Mouse (Mus musculus): ENCODE data around the gene Rps7.
A peak's percentile ranks its signal among the peaks of the same experiment; 100 is the strongest.

The Rps7 gene

GRCm38 (mm10) chr12:28635535-28636476, at the start of gene Rps7:
Gene Rps7, minus strand, starts transcription at chr12:28635953.
- DNase-seq (ENCODE audit: low spot score) = peak; percentile 96

GRCm38 (mm10) chr12:28684674-28685073, 48.9 kb upstream of the Rps7 start:
- no peak for DNase-seq (ENCODE audit: low spot score)

DNA sequence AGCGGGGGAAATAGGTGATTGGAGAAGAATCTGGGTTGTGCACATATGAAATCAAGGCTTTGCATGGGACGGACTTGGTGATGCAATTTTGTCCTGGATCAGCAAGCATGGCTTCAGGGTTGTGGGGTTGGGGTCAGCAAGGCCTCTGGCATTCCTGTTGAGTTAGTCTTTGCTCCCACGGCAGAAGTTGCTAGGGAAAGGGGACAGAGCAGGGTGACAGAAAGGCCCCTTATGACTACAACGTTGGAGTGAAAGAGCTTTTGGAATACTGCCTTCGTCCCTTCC, 40.1 kb upstream of the Rps7 start:
- DNase-seq (ENCODE audit: low spot score) = no peak

DNA sequence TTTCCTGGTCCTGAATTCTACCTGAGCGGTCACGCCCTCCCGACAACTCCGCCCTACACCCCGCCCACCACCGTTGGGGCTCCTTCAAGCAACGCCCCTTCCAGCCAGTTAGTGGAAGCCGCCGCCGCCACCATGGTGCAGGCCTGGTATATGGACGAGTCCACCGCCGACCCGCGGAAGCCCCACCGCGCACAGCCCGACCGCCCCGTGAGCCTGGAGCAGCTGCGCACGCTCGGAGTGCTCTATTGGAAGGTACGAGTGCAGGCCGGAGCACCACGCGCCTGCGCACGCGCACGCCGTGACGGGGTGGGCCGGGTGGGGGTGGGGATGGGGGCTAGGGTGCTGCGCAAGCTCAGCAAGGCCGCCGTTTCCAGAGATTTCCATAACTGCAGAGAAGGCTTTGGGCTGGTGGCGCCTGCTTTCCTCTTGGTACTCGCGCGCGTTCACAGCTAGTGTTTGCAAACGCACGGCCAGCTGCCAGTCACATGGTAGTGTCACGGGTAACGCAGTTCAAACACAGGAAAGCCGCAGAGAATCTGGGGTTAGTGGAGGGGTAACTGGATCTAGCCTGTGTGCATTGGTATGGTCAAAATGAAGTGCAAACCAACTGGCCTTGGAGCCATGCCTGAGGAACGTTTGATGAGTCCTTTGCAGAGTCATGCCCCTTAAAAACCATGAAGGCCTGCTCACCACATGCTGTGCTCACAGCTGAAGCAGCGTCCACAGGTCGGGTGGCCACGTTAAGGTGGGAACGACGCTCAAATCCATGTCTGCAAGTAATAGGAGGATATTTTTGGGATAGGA, 39.6 kb upstream of the Rps7 start, which contains the start of gene Adi1:
Gene Adi1, plus strand, starts transcription at position 111 of the 804 bp plus-strand sequence.
- DNase-seq (ENCODE audit: low spot score) = peak; percentile 83

DNA sequence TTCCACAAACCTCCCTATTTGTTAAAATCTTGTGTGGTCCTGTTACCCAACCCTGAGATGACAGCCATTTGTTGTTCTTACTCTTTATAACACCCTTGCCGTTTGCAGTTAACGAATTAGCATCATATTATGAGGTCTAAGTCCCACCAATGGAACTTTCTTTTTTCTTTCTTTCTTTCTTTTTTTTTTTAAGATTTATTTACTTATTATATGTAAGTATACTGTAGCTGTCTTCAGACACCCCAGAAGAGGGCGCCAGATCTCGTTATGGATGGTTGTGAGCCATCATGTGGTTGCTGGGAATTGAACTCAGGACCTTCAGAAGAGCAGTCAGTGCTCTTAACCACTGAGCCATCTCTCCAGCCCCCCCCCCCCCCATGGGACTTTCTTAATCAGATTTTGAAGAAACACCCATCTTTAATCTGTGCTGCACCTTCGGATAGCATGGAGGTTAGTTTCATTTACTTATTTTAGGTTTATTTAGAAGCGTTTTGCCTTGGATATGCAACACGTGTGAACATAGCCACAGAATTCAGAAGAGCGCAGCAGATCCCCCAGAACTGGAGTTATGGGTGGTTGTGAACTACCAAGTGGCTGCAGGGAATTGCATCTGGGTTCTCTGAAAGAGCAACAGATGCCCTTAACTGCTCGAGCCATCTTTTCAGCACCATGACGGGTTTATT, 38.4 kb upstream of the Rps7 start:
- DNase-seq (ENCODE audit: low spot score) = no peak

- DNase-seq (ENCODE audit: low spot score) = no peak
These were observed 31.5 kb upstream of the Rps7 start for GRCm38 (mm10) chr12:28667287-28667686.

- DNase-seq (ENCODE audit: low spot score) = no peak
These were observed 31.0 kb upstream of the Rps7 start for GRCm38 (mm10) chr12:28666734-28667133.

DNA sequence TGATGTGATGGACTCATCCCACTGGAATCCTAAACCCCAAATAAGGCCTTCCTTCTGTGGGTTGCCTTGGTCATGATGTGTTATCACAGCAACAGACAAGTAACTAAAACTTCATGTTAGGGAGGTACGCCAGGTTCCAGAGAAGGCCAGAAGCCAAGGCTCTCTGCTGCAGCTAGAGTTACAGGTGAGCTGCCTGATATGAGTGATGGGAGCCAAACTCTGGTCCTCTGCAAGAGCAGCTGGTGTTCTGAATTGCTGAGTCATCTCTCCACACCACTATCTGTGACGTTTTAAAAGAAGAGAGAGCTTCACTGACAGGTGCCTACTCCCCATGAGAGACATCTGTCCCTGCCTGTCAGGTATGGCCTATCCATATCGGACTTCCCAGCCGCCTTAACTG, 26.9 kb upstream of the Rps7 start:
- no peak for DNase-seq (ENCODE audit: low spot score)

DNA sequence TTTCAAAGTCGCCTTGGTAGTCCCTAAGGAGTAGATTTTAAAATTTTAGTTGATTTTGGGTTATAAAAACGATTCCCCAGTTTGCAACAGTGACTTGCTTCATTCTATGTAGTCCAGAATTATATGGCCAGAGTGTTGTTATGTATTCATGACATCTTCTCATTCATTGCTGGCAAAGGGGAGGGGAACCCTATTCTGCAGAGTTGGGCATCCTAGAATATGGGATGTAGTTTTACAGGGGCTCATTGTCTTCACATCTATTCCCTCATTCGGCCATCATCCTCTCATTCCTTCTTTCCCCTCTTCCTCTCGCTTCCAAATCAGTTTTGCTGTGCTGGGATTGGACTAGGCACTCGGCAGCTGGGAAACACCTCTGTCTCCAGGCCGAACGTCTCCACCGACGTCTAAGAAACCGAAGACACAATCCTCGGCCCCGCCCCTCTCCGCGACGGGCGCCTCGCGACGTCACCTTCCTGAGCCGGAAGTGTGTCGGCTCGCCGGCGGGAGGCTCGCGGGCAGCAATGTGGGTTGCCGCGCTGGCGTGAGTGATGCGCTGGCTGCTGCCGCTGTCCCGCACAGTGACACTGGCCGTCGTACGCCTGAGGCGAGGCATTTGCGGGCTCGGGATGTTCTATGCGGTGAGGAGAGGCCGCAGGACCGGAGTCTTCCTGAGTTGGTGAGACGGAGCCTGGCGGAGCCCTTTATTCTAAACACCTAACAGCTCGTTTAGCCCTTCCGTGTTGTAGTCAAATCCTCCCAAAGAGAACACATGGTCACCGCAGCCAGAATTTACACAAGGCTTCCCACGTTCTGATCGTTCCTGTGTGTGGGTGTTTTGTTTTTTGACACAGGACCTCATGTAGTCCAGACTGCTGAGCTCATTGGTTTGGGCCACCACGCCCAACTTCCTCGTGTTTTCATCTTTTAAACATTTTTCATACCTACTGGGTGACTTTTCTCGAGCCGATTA, 13.7 kb upstream of the Rps7 start, which contains the start of gene Rnaseh1:
Gene Rnaseh1, plus strand, starts transcription at position 462 of the 970 bp plus-strand sequence.
- DNase-seq (ENCODE audit: low spot score) = peak; percentile 91

DNA sequence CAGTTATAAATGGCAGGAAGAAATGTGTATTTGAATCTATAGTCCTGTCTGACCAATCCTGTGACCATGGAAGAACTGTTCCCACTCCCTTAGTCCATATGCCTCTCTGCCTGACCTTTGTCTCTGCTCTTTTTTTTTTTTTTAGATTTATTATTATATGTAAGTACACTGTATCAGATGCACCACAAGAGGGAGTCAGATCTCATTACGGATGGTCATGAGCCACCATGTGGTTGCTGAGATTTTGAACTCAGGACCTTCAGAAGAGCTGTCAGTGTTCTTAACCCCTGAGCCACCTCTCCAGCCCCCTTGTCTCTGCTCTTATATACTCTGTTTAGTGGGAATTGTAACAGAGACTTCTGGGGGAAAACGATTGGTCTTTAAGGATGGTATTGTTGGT, 3.0 kb upstream of the Rps7 start:
- no peak for DNase-seq (ENCODE audit: low spot score)

GRCm38 (mm10) chr12:28636543-28636942, 790 bp upstream of the Rps7 start:
- no peak for DNase-seq (ENCODE audit: low spot score)

DNA sequence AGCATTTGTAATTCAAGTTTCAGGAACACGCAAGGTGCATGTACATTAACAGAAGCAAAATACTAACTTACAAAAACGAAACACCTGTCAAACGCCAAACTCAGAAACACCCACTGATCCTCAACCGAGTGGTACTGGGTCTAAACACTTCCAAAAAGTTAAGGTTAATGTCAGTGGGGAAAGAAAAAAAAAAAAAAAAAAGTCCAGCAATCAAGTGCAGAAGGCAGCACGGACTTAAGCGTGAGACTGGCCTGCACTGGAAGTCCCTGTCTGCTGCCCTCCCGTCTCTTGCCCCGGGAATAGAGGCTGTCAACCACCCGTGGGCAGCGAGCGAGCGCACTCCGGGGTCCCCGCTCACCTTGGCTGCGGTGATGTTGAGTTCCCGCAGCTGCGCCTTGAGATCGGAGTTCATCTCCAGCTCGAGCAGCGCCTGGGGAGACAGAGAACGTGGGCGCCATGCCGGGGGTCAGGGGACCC, 657 bp downstream of the Rps7 start:
- no peak for DNase-seq (ENCODE audit: low spot score)

- DNase-seq (ENCODE audit: low spot score) = no peak
These were observed 7.3 kb downstream of the Rps7 start for GRCm38 (mm10) chr12:28628436-28628835.

GRCm38 (mm10) chr12:28627092-28627491, 8.7 kb downstream of the Rps7 start:
- no peak for DNase-seq (ENCODE audit: low spot score)

DNA sequence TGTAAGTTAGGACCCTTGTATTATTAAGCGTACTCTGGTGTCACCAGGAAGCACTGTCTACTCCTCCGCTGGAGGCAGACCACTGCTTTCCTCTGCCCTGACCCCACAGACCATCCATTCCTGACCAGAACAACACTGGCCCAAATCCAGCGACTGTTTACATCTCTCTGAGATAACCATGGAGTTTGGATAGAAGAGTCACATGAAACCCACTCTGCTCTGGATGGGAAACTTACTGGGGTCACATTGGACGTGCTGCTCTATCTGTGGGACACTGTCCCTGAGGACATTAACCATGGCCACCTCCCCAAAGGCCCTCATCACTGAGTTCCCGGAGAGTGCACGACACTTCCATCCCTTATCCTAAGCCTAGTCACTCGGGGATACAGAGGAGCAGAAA, 10.3 kb downstream of the Rps7 start:
- DNase-seq (ENCODE audit: low spot score) = no peak

DNA sequence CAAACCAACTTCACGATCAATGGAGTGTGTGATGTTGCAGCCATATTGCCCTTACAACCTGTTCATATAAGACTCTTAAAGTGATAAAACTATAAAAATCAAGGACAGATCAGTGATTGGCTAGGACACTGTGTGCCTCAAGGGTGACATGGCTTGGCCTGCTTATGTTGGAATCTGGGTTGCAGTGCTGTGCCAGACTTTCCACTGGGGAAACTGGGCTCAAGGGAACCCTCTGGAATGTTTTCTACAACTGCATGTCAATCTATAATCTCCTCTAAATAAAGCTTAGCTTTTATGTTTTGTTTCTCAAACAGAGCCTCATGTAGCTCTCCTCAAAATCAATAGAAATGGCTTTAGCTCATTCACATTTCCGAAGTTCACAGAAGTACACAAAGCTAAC, 11.5 kb downstream of the Rps7 start:
- no peak for DNase-seq (ENCODE audit: low spot score)

- DNase-seq (ENCODE audit: low spot score) = no peak
These were observed 12.6 kb downstream of the Rps7 start, which contains the start of gene Colec11 for GRCm38 (mm10) chr12:28623195-28623594. Gene Colec11, minus strand, starts transcription at chr12:28623377.

DNA sequence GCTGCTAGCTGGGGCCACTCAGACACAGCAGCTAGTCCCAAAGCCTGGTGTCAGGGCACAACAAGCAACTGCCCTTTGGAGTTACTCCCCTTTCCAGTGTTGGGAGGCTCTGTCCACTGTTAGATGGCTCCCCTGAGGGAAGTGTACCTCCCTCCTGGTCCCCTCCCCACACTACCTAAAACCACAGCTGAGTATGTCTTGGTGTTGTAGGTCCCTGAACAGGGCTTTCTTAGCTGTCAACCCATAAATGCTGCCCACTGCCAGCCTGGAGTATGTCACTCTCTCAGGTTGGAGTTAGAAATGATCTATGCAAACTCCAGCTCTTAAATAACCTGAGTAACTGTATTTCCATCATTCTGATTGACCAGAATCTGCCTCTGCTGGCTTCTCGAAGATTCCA, 13.1 kb downstream of the Rps7 start:
- no peak for DNase-seq (ENCODE audit: low spot score)

DNA sequence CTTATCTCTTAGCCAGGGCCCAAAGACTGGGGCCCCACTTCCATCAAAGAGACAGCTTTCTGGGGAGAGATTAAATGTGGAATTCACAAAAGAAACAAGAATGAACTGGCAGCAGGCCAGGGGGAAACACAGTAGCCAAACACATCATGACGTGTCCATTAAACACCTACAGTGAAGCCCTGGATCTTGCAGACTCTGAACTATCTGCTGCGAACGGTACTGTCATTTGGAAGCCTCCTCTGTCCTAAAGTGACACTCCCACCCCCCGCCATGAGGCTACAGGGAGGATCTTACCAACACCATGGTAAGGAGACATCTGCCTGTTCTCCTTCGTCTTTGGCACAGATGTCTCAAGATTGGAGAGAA, 13.6 kb downstream of the Rps7 start:
- DNase-seq (ENCODE audit: low spot score) = no peak

DNA sequence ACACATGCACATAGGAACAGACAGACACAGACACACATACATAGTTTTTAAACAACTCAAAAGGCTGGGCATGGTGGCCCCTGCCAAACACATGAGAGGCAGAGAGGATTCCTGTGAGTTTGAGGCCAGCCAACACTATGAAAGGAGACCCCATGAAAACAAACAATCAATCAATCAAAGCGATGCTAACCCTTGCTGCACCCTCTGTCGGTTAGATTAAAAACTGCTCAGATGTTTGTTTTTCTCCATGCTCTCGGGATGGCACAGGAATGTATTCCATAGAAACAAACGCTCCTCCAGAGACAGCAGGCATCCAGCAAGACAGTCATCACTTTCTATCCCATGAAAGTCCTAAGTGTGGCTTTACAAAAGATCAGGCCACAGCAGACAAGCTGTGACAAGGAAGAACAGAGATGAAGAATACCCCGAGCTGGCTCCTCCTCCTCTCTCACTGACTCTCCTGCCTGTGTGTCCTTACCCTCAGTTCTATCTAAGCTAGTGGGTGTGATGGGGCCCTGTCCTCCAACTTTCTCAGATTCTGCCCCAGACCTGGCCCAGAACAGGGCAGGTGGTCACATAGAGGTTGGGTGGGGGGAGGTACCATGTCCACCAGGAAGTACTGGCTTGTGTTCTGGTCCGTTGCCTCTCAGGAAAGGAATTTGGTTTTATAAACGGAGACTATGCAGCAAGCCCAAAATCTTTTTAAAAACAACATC, 14.1 kb downstream of the Rps7 start:
- no peak for DNase-seq (ENCODE audit: low spot score)

DNA sequence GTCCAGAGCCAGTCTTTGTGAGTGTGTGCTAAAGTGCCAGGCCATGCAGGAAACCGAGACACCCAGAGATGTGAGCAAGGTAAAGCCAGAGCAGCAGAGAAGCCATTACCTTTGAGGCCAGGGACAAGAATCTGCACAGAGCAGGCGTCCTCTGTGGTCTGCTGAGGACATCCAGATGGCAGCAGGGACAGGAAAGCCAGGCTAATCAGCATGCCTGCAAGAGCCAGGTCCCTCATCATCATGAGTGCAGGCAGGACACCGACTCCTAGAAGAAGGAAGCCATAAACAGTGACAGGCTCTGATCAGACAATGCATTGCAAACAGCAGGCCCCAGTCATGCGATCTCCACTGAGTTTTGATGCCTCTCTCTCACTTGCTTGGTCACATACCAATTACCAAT, 18.5 kb downstream of the Rps7 start:
- no peak for DNase-seq (ENCODE audit: low spot score)
